Mouse (Mus musculus): ENCODE results near the gene Arpc1a.

Arpc1a gene

GRCm38 (mm10) chr5:145138836-145139235, 55.2 kb downstream of the Arpc1a start:
- in situ Hi-C loops (cut with MboI; ENCODE audit: low sequenced_read_pairs): no loop called here

GRCm38 (mm10) chr5:145139571-145140519, 56.2 kb downstream of the Arpc1a start, which contains the start of the genes Pdap1 and Bud31:
TSS of gene Pdap1 (minus strand) at chr5:145140238.
TSS of gene Bud31 (plus strand) at chr5:145140362.
- in situ Hi-C loops (cut with MboI; ENCODE audit: low sequenced_read_pairs): no loop called here

DNA sequence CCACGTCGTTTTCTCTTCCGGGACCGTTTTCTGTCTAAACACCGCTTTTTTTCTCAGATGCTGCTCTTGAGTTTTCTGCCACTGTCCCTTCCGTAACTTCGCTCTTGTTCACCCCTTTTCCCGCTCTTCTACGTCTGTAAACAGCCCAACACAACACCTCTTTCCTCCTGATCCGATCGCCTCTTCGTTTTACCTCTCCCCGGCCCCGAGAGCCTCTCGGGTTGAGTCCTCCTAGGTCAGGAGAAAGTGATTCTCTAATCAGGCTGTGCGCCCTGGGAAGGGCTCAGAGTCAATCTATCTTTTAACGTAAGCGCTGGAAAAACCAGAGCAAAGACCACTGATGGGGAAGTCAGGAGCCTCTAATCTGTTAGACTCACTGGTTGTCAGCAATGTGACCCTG, 57.0 kb downstream of the Arpc1a start:
- in situ Hi-C loops (cut with MboI; ENCODE audit: low sequenced_read_pairs): no loop called here

DNA sequence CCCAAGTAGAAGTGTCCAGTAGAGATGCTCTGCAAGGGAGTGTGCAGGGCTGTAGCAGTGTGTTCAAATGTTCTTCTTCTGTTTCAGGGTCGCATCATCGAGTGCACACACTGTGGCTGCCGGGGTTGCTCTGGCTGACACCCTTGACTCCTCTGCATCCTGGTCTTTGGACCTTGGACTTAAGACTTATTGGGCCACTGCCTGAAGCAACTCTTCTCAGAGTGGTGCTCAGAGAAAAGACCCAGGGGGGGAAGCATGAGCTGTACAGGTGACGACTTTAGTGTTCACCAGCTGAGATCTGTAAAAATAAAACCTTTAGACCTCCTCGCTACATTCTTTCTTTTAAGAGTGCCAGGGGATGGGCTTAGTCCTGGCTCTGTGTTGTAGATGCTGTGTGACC, 64.1 kb downstream of the Arpc1a start:
- in situ Hi-C loops (cut with MboI; ENCODE audit: low sequenced_read_pairs): no loop called here

- in situ Hi-C loops (cut with MboI; ENCODE audit: low sequenced_read_pairs): no loop called here
Measured at GRCm38 (mm10) chr5:145149294-145149693, 65.7 kb downstream of the Arpc1a start.

DNA sequence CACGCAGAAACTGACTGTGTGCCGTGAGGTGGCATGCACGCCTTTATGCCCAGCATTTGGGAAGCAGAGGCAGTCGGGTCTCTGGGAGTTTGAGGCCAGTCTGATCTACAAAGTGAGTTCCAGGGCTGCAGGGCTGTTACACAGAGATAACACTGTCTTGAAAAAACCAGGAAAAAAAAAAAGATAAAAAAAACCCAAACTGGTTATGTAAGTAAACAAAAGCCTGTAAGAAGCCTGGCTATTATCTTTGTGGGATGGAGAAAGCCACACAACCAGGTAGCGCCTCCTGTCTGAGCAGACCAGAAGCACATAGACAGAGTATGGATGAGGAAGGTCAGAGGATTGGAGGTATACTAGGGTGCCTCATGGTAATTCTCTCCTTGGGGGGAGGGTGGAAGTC, 69.1 kb downstream of the Arpc1a start:
- in situ Hi-C loops (cut with MboI; ENCODE audit: low sequenced_read_pairs): no loop called here

Measured in CH12F3 (cell line).